Mouse (Mus musculus): Measurements from ENCODE around the gene Lysmd1. TPM values are rescaled to one million over a fixed set of nuclear protein-coding genes. Genes with fewer than 3 reads are reported as not detected.
A peak's percentile ranks its signal among the peaks of the same experiment; 100 is the strongest.

The Lysmd1 gene
- polyA plus RNA-seq, 1 experiment from 2014 or later, result 8.8 TPM

GRCm38 (mm10) chr3:95174011-95174592, 40.2 kb downstream of the Lysmd1 start:
- Histone ChIP-seq H3K27me3 (replicated peaks) (peaks cover 66% of the 10 kb centered on the region), H3K36me3 (peaks cover 34% of the 10 kb centered on the region), H3K27ac (replicated peaks) (no peak overlapping the region), H3K4me1 (peaks cover 19% of the 10 kb centered on the region), H3K4me2 (peak overlapping the region; percentile 76), H3K9me3 (no peaks in the 10 kb centered on the region), H3K9ac (peak overlapping the region; percentile 73), H3K4me3 (peak overlapping the region; percentile 50)
- ATAC-seq (ENCODE audit: extremely low read depth, insufficient number of reproducible peaks, low FRiP score, low TSS enrichment), result no peak
- WGBS, result 3% methylated on average over 16 of the region's 16 CpGs

DNA sequence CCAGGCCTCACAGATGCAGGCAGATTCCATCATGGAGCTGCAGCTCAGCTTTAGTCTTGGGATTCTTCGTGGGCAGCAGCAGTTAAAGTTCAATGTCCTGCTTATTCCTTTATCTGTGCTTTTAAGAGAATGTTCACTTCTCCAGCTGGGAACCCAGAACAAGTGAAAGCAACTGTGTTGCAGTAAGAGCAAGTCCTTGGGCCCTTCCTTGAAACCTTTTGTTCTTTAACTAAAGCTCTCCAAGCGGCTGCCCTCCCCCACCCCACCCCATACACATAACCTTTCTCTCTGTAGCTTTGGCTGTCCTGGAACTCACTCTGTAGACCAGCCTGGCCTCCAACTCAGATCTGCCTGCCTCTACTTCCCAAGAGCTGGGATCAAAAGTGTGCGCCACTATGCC, 42.6 kb downstream of the Lysmd1 start:
- ATAC-seq (ENCODE audit: extremely low read depth, insufficient number of reproducible peaks, low FRiP score, low TSS enrichment), result no peak
- Histone ChIP-seq H3K4me3 (no peak overlapping the region), H3K27ac (replicated peaks) (no peak overlapping the region), H3K9ac (no peak overlapping the region), H3K36me3 (peaks cover 12% of the 10 kb centered on the region), H3K27me3 (replicated peaks) (peaks cover 42% of the 10 kb centered on the region), H3K4me2 (no peak overlapping the region), H3K4me1 (peaks cover 19% of the 10 kb centered on the region), H3K9me3 (no peaks in the 10 kb centered on the region)
- WGBS, result 60% methylated on average over 3 of the region's 3 CpGs

DNA sequence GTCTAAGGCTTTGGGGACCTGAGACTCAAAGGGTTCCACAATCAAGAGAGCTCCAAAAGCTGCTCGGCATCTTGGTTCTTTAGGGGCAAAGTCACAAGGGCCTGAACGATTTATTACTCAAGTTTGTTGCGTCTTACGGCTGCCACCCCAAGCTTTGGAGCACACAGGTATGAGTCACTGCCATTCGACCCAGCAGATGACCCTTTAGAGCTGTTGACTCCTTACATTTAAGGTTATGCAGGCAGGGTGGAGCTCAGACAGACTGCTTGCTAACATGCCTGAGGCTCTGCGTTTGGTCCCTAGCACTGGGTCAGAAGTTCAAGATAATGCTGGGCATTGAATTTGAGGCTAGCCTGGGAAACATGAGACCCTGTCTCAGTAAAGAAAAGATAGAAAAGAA, 43.7 kb downstream of the Lysmd1 start:
- peaks cover 15% of the 10 kb centered on the region for H3K4me1 ChIP-seq
- H3K4me3 ChIP-seq, result no peak overlapping the region
- no peak for ATAC-seq (ENCODE audit: extremely low read depth, insufficient number of reproducible peaks, low FRiP score, low TSS enrichment)
- H3K4me2 ChIP-seq, result no peak overlapping the region
- 64% methylated on average over 6 of the region's 6 CpGs for WGBS
- H3K36me3 ChIP-seq, result peaks cover 4% of the 10 kb centered on the region
- no peak overlapping the region for H3K27ac ChIP-seq (replicated peaks)
- H3K9ac ChIP-seq, result no peak overlapping the region
- H3K27me3 ChIP-seq (replicated peaks), result peaks cover 31% of the 10 kb centered on the region
- H3K9me3 ChIP-seq, result no peaks in the 10 kb centered on the region

GRCm38 (mm10) chr3:95178948-95179347, 45.1 kb downstream of the Lysmd1 start:
- H3K4me3 ChIP-seq, result no peak overlapping the region
- H3K9me3 ChIP-seq, result no peaks in the 10 kb centered on the region
- peaks cover 2% of the 10 kb centered on the region for H3K4me1 ChIP-seq
- 81% methylated on average over 5 of the region's 5 CpGs for WGBS
- H3K27ac ChIP-seq (replicated peaks), result no peak overlapping the region
- peaks cover 18% of the 10 kb centered on the region for H3K27me3 ChIP-seq (replicated peaks)
- no peak overlapping the region for H3K4me2 ChIP-seq
- ATAC-seq (ENCODE audit: extremely low read depth, insufficient number of reproducible peaks, low FRiP score, low TSS enrichment), result no peak
- H3K36me3 ChIP-seq, result peaks cover 17% of the 10 kb centered on the region
- no peak overlapping the region for H3K9ac ChIP-seq

- no peaks in the 10 kb centered on the region for H3K4me1 ChIP-seq
- WGBS, result 51% methylated on average over 3 of the region's 3 CpGs
- no peak overlapping the region for H3K27ac ChIP-seq (replicated peaks)
- peaks cover 26% of the 10 kb centered on the region for H3K36me3 ChIP-seq
- ATAC-seq (ENCODE audit: extremely low read depth, insufficient number of reproducible peaks, low FRiP score, low TSS enrichment), result no peak
- H3K9ac ChIP-seq, result no peak overlapping the region
- H3K4me3 ChIP-seq, result no peak overlapping the region
- no peaks in the 10 kb centered on the region for H3K9me3 ChIP-seq
- peaks cover 8% of the 10 kb centered on the region; the same call in 1 of the 2 replicates for H3K27me3 ChIP-seq (replicated peaks)
- no peak overlapping the region for H3K4me2 ChIP-seq
Observed at GRCm38 (mm10) chr3:95179890-95180289, 46.0 kb downstream of the Lysmd1 start.

DNA sequence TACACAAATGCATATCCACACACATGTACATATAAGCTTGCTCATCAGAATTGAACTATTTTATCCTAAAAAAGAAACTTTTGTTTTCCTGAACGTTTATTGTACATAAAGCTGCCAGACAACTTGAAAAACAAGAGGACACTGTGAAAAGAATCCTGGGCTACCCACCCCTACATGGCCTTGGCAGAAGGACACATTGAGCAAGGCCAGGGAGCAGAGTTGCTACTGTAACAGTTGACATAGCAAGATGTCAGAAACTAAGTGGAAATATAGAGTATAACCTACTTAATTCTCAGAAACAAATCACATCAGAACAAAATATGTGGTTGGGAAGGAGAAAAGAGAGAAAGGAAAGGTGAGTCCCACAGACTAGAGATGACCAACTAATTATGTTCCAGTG, 48.0 kb downstream of the Lysmd1 start:
- H3K9ac ChIP-seq, result no peak overlapping the region
- no peak overlapping the region for H3K4me3 ChIP-seq
- H3K27ac ChIP-seq (replicated peaks), result no peak overlapping the region
- H3K4me2 ChIP-seq, result no peak overlapping the region
- ATAC-seq (ENCODE audit: extremely low read depth, insufficient number of reproducible peaks, low FRiP score, low TSS enrichment), result no peak
- H3K27me3 ChIP-seq (replicated peaks), result no peaks in the 10 kb centered on the region
- no peaks in the 10 kb centered on the region for H3K4me1 ChIP-seq
- 52% methylated on average over 1 of the region's 1 CpGs for WGBS
- peaks cover 46% of the 10 kb centered on the region for H3K36me3 ChIP-seq
- H3K9me3 ChIP-seq, result no peaks in the 10 kb centered on the region

DNA sequence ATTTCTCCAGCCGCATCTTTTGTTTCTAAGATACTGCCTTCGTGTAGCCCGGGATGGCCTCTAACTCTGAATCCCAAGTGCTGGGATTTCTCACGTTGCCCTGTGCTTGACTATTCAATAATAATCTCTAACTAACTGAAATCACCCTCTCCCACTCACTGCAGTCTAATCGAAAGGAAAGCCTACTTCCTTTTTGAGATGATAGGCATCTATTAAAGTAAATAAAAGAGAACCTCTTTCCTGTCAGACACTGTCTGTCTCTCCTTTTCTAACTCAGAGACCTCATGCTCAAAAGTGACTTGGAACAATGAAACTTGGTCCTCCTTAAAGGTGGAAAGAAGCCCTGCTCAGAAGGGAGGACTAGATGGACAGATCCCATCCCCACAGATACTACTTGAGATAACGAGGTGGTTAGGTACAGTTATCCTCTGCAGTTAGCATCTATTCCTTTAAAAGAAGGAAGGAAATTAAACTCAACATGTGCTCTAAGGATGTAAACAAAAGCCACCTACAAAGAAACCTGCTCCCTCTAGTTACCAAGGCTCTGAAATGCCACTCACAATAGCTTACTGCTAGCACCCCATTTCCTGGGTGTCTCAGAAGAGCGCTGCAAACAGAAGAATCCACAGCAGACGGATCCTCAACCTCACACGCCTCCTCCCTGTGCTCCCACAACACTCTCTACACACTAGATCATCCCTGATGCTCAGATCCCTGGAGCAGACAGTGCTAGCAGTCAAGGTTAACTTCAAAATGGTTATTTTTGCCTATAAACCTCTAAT, 51.1 kb downstream of the Lysmd1 start:
- no peak for ATAC-seq (ENCODE audit: extremely low read depth, insufficient number of reproducible peaks, low FRiP score, low TSS enrichment)
- Histone ChIP-seq H3K36me3 (peaks cover 77% of the 10 kb centered on the region), H3K4me1 (no peaks in the 10 kb centered on the region), H3K4me3 (no peak overlapping the region), H3K27me3 (replicated peaks) (no peaks in the 10 kb centered on the region), H3K4me2 (no peak overlapping the region), H3K9ac (no peak overlapping the region), H3K27ac (replicated peaks) (no peak overlapping the region), H3K9me3 (no peaks in the 10 kb centered on the region)
- 80% methylated on average over 9 of the region's 9 CpGs for WGBS

GRCm38 (mm10) chr3:95186100-95186499, 52.2 kb downstream of the Lysmd1 start:
- H3K9me3 ChIP-seq, result no peaks in the 10 kb centered on the region
- peaks cover 84% of the 10 kb centered on the region for H3K36me3 ChIP-seq
- no peak overlapping the region for H3K9ac ChIP-seq
- H3K4me1 ChIP-seq, result no peaks in the 10 kb centered on the region
- H3K4me3 ChIP-seq, result no peak overlapping the region
- no peak overlapping the region for H3K27ac ChIP-seq (replicated peaks)
- no peak for ATAC-seq (ENCODE audit: extremely low read depth, insufficient number of reproducible peaks, low FRiP score, low TSS enrichment)
- H3K4me2 ChIP-seq, result no peak overlapping the region
- 82% methylated on average over 2 of the region's 2 CpGs for WGBS
- no peaks in the 10 kb centered on the region for H3K27me3 ChIP-seq (replicated peaks)

GRCm38 (mm10) chr3:95186888-95187287, 53.0 kb downstream of the Lysmd1 start:
- Histone ChIP-seq H3K4me1 (no peaks in the 10 kb centered on the region), H3K9ac (no peak overlapping the region), H3K27me3 (replicated peaks) (no peaks in the 10 kb centered on the region), H3K4me2 (no peak overlapping the region), H3K27ac (replicated peaks) (no peak overlapping the region), H3K9me3 (no peaks in the 10 kb centered on the region), H3K4me3 (no peak overlapping the region), H3K36me3 (peaks cover 86% of the 10 kb centered on the region)
- 81% methylated on average over 6 of the region's 6 CpGs for WGBS
- ATAC-seq (ENCODE audit: extremely low read depth, insufficient number of reproducible peaks, low FRiP score, low TSS enrichment), result no peak

Small RNAs within 50 kb of the gene (microRNA-seq; reads per million reads assigned to microRNA genes)
- not detected for gene Mir8099-1

Other genes with a start within 250 kb of the Lysmd1 start
- 242 and 287 TPM in 2 replicates for gene Psmb4, start 247.1 kb upstream of the Lysmd1 start, polyA plus RNA-seq (2015; fragmentation: Nextera tagmentation; extraction: Ambion mirVana)
- gene Selenbp1, start 201.0 kb upstream of the Lysmd1 start, polyA plus RNA-seq (2015; fragmentation: Nextera tagmentation; extraction: Ambion mirVana), result 50.9 and 63.2 TPM in 2 replicates
- gene Rfx5, start 180.0 kb upstream of the Lysmd1 start, polyA plus RNA-seq (2015; fragmentation: Nextera tagmentation; extraction: Ambion mirVana), result 5.4 and 6.3 TPM in 2 replicates
- 14.0 and 17.6 TPM in 2 replicates for gene Pi4kb, start 159.4 kb upstream of the Lysmd1 start, polyA plus RNA-seq (2015; fragmentation: Nextera tagmentation; extraction: Ambion mirVana)
- gene Zfp687, start 118.6 kb upstream of the Lysmd1 start, polyA plus RNA-seq (2015; fragmentation: Nextera tagmentation; extraction: Ambion mirVana), result 14.3 and 17.4 TPM in 2 replicates
- 198 and 214 TPM in 2 replicates for gene Psmd4, start 91.5 kb upstream of the Lysmd1 start, polyA plus RNA-seq (2015; fragmentation: Nextera tagmentation; extraction: Ambion mirVana)
- gene Pip5k1a, start 27.2 kb upstream of the Lysmd1 start, polyA plus RNA-seq (2015; fragmentation: Nextera tagmentation; extraction: Ambion mirVana), result 16.4 and 17.5 TPM in 2 replicates
- 98.9 and 100.0 TPM in 2 replicates for gene Vps72, start 23.1 kb upstream of the Lysmd1 start, polyA plus RNA-seq (2015; fragmentation: Nextera tagmentation; extraction: Ambion mirVana)
- gene Tmod4, start 9.6 kb upstream of the Lysmd1 start, polyA plus RNA-seq (2015; fragmentation: Nextera tagmentation; extraction: Ambion mirVana), result 0.82 and 1.4 TPM in 2 replicates
- gene Scnm1, start 77 bp upstream of the Lysmd1 start, polyA plus RNA-seq (2015; fragmentation: Nextera tagmentation; extraction: Ambion mirVana), result 51.7 and 54.2 TPM in 2 replicates
- 2.1 and 2.8 TPM in 2 replicates for gene Tnfaip8l2, start 8.3 kb downstream of the Lysmd1 start, polyA plus RNA-seq (2015; fragmentation: Nextera tagmentation; extraction: Ambion mirVana)
- 2.9 and 3.0 TPM in 2 replicates for gene Sema6c, start 26.4 kb downstream of the Lysmd1 start, polyA plus RNA-seq (2015; fragmentation: Nextera tagmentation; extraction: Ambion mirVana)
- 5.1 and 5.4 TPM in 2 replicates for gene Gabpb2, start 83.8 kb downstream of the Lysmd1 start, polyA plus RNA-seq (2015; fragmentation: Nextera tagmentation; extraction: Ambion mirVana)
- gene Cdc42se1, start 94.6 kb downstream of the Lysmd1 start, polyA plus RNA-seq (2015; fragmentation: Nextera tagmentation; extraction: Ambion mirVana), result 51.6 and 52.3 TPM in 2 replicates
- gene Mllt11, start 98.1 kb downstream of the Lysmd1 start, polyA plus RNA-seq (2015; fragmentation: Nextera tagmentation; extraction: Ambion mirVana), result 11.0 and 11.5 TPM in 2 replicates
- gene Gm128, start 107.5 kb downstream of the Lysmd1 start, polyA plus RNA-seq (2015; fragmentation: Nextera tagmentation; extraction: Ambion mirVana), result 0.24 and 0.37 TPM in 2 replicates
- 0.23 and 0.24 TPM in 2 replicates for gene Bnipl, start 117.1 kb downstream of the Lysmd1 start, polyA plus RNA-seq (2015; fragmentation: Nextera tagmentation; extraction: Ambion mirVana)
- gene Mindy1, start 147.3 kb downstream of the Lysmd1 start, polyA plus RNA-seq (2015; fragmentation: Nextera tagmentation; extraction: Ambion mirVana), result 24.3 TPM in 2 replicates
- gene Prune1, start 148.0 kb downstream of the Lysmd1 start, polyA plus RNA-seq (2015; fragmentation: Nextera tagmentation; extraction: Ambion mirVana), result 24.5 and 26.0 TPM in 2 replicates
- 0.90 and 1.1 TPM in 2 replicates for gene Anxa9, start 173.1 kb downstream of the Lysmd1 start, polyA plus RNA-seq (2015; fragmentation: Nextera tagmentation; extraction: Ambion mirVana)
- gene Cers2, start 180.7 kb downstream of the Lysmd1 start, polyA plus RNA-seq (2015; fragmentation: Nextera tagmentation; extraction: Ambion mirVana), result 128 and 140 TPM in 2 replicates
- 20.1 and 21.2 TPM in 2 replicates for gene Setdb1, start 223.1 kb downstream of the Lysmd1 start, polyA plus RNA-seq (2015; fragmentation: Nextera tagmentation; extraction: Ambion mirVana)